Mouse (Mus musculus): Measurements from ENCODE around the gene Sdk2.

Sdk2 gene

GRCm38 (mm10) chr11:113991886-113992285, 75.0 kb downstream of the Sdk2 start:
- no peak for DNase-seq (ENCODE audit: low spot score in 2 of 2)

GRCm38 (mm10) chr11:113990466-113990865, 76.4 kb downstream of the Sdk2 start:
- DNase-seq (ENCODE audit: low spot score in 2 of 2): peak; percentile 63 to 78

GRCm38 (mm10) chr11:113990065-113990464, 76.8 kb downstream of the Sdk2 start:
- DNase-seq (ENCODE audit: low spot score in 2 of 2): no peak

GRCm38 (mm10) chr11:113985826-113986416, 80.9 kb downstream of the Sdk2 start:
- DNase-seq (ENCODE audit: low spot score in 2 of 2): no peak

GRCm38 (mm10) chr11:113981732-113982503, 84.9 kb downstream of the Sdk2 start:
- DNase-seq (ENCODE audit: low spot score in 2 of 2): peak; percentile 26 to 54

- no peak for DNase-seq (ENCODE audit: low spot score in 2 of 2)
These were observed 85.8 kb downstream of the Sdk2 start for GRCm38 (mm10) chr11:113981088-113981487.

- DNase-seq (ENCODE audit: low spot score in 2 of 2): no peak
These were observed 88.5 kb downstream of the Sdk2 start for GRCm38 (mm10) chr11:113978318-113978717.

- no peak for DNase-seq (ENCODE audit: low spot score in 2 of 2)
These were observed 91.2 kb downstream of the Sdk2 start for GRCm38 (mm10) chr11:113975667-113975970.

- no peak for DNase-seq (ENCODE audit: low spot score in 2 of 2)
These were observed 91.8 kb downstream of the Sdk2 start for GRCm38 (mm10) chr11:113974876-113975666.

- DNase-seq (ENCODE audit: low spot score in 2 of 2): no peak
These were observed 94.4 kb downstream of the Sdk2 start for GRCm38 (mm10) chr11:113972517-113972872.

- DNase-seq (ENCODE audit: low spot score in 2 of 2): peak; percentile 61
These were observed 95.0 kb downstream of the Sdk2 start for GRCm38 (mm10) chr11:113971609-113972516.

- DNase-seq (ENCODE audit: low spot score in 2 of 2): no peak
These were observed 96.8 kb downstream of the Sdk2 start for GRCm38 (mm10) chr11:113970026-113970425.

- DNase-seq (ENCODE audit: low spot score in 2 of 2): no peak
These were observed 101.6 kb downstream of the Sdk2 start for GRCm38 (mm10) chr11:113965214-113965613.

GRCm38 (mm10) chr11:113962751-113963150, 104.1 kb downstream of the Sdk2 start:
- no peak for DNase-seq (ENCODE audit: low spot score in 2 of 2)

GRCm38 (mm10) chr11:113951616-113951988, 115.2 kb downstream of the Sdk2 start:
- no peak for DNase-seq (ENCODE audit: low spot score in 2 of 2)

- DNase-seq (ENCODE audit: low spot score in 2 of 2): no peak
These were observed 115.8 kb downstream of the Sdk2 start for GRCm38 (mm10) chr11:113950904-113951615.

- peak in 1 of 2 experiments; percentile 40 for DNase-seq (ENCODE audit: low spot score in 2 of 2)
These were observed 118.2 kb downstream of the Sdk2 start for GRCm38 (mm10) chr11:113948676-113949075.

- no peak for DNase-seq (ENCODE audit: low spot score in 2 of 2)
These were observed 124.6 kb downstream of the Sdk2 start for GRCm38 (mm10) chr11:113942101-113942735.

GRCm38 (mm10) chr11:113933678-113934077, 133.2 kb downstream of the Sdk2 start:
- no peak for DNase-seq (ENCODE audit: low spot score in 2 of 2)

GRCm38 (mm10) chr11:113932909-113933308, 133.9 kb downstream of the Sdk2 start:
- no peak for DNase-seq (ENCODE audit: low spot score in 2 of 2)

GRCm38 (mm10) chr11:113931701-113932100, 135.1 kb downstream of the Sdk2 start:
- no peak for DNase-seq (ENCODE audit: low spot score in 2 of 2)

Measured in frontal cortex, postnatal 10 days (tissue).